ENCODE assay signal across 22 mouse cellular contexts in genomic region chr12:45068145-45068754, GRCm38 (mm10). TPM values are rescaled to one million over a fixed set of nuclear protein-coding genes. Genes with fewer than 3 reads are reported as not detected.
DNase-seq lines count a peak whose midpoint lies in the region; ATAC-seq and TF ChIP-seq lines count a peak whose summit lies in the region.
"Had no signal": no experiment of that assay in that cellular context is flagged by ENCODE, and none has a peak within 500 bp of the region (broad histone marks: within the 10 kb centered on the region; RNA-seq: fewer than 3 reads in every experiment).

No protein-coding gene starts in this region.

- ATAC-seq in frontal cortex, adult (ENCODE audit: low TSS enrichment) = peak; percentile 63
- ATAC-seq in erythroid progenitor cell, adult 5-6 weeks (replicated peaks; ENCODE audit: low FRiP score, poor library complexity, severe bottlenecking) = no peak
- ATAC-seq: activated CD4-positive, CD25-positive, alpha-beta regulatory T cell, adult 4 months; intestine, postnatal 0 days had no signal

- TF ChIP-seq CTCF in layer of hippocampus, adult 2 months (conservative IDR thresholded peaks at IDR 0.05) = no peak

- no peak for DNase-seq in frontal cortex, postnatal 10 days (ENCODE audit: low spot score in 2 of 2)
- DNase-seq in layer of hippocampus, adult 2 months (ENCODE audit: low spot score in 2 of 2) = no peak
- DNase-seq in layer of hippocampus, adult 9-11 months = no peak
- peak; percentile 34 for DNase-seq in right cerebral cortex, adult 18-20 months
- DNase-seq in right cerebral cortex, postnatal 4 days = no peak
- no peak for DNase-seq in urinary bladder, adult 2 months (ENCODE audit: low spot score)
- DNase-seq: adrenal gland, adult 2 months; adrenal gland, postnatal 36 days; cerebellum, adult 2 months; cerebellum, postnatal 14 days; gastrocnemius, postnatal 36 days; kidney, postnatal 10 days; thymus, adult 2 months; thymus, postnatal 36 days had no signal

- H3K27ac ChIP-seq in layer of hippocampus, adult 2 months = peak overlapping the region; percentile 39; the same call in 1 of the 2 replicates
- H3K27ac ChIP-seq: forebrain, embryonic 12.5 days; midbrain, embryonic 13.5 days had no signal

- H3K4me3 ChIP-seq in layer of hippocampus, adult 2 months = no peak overlapping the region
- H3K4me3 ChIP-seq: erythroblast, embryonic 14.5 days; forebrain, embryonic 12.5 days; midbrain, embryonic 13.5 days had no signal

RNA-seq across cellular contexts. Expression of gene Stxbp6, which starts 6.3 kb away (rescaled TPM):
- total RNA-seq in layer of hippocampus, adult 2 months (2021) = 100 to 1,000 TPM in 1 of 2 experiments, 10 to 100 TPM in 1; 83.6 to 100 TPM
- total RNA-seq in erythroid progenitor cell, adult 5-6 weeks (2015; ENCODE audit: low replicate concordance) = 1.3 and 2.2 TPM in 2 replicates
- total RNA-seq in erythroid progenitor cell, adult 5-6 weeks (2017; ENCODE audit: low replicate concordance) = 0.39 and 1.5 TPM in 2 replicates
- polyA plus RNA-seq in urinary bladder, adult 2 months (2012; rRNA removed) = 11.7 and 18.5 TPM in 2 replicates
- total RNA-seq: CH12.LX had no signal
- polyA plus RNA-seq: activated CD4-positive, CD25-positive, alpha-beta regulatory T cell, adult 4 months; erythroblast, embryonic 14.5 days had no signal

Comparison
In these comparisons a context has a peak if more than half of its experiments do, and no peak if none do; other contexts are left out.
1. RNA of gene Stxbp6, which starts 6.3 kb away (total RNA-seq): 83.6 to 100 TPM in layer of hippocampus, adult 2 months; 0.39 to 2.2 TPM in erythroid progenitor cell, adult 5-6 weeks; every median in the first group is over 10 times any median in the second.